Mouse (Mus musculus) lung, adult 18-20 months (tissue): Measurements from ENCODE around the gene Ern2.
A peak's percentile ranks its signal among the peaks of the same experiment; 100 is the strongest.

Experiments
- DNase-seq, 2 experiments: peaks; one replicate each; pipeline ENCODE4 v3.0.0; 2022; ENCODE audit warnings: mixed read lengths in 2 of 2

Ern2 gene

DNA sequence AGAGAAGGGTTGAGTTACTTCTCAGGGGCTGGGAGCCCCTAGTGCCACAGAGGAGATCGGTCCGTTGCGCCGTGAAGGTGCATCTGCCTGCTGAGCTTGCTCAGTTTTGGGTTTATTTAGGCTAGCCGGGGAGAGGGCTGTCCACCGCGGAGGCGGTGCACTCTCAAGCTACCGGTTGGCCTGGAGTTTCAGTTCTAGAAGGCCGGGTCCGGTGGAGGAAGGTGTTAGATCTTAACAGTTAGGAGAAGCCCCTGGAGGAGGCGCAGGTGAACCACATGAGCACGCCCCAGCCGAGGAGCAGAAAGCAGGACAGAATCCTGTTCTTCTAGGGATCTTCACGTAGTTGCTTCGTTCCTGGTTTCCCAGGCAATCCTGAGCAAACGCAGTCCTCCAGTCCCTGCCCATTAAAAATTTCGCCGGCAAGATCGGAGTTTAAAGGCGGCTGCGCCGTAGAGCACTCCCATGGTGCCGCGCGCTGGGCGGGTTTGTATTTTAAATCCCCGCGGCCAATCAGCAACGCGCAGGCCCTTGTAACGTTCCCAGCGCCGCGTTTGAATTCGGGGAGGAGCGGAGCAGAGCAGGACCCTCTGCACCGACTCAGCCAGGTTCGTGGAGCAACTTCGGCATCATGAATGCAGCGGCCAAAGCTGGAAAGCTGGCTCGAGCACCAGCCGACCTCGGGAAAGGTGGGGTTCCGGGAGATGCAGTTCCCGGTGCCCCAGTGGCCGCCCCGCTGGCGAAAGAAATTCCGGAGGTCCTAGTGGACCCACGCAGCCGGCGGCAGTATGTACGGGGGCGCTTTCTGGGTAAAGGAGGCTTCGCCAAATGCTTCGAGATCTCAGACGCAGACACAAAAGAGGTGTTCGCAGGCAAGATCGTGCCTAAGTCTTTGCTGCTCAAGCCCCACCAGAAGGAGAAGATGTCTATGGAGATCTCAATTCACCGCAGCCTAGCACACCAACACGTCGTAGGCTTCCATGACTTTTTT, 26.8 kb downstream of the Ern2 start, which contains the start of gene Plk1:
Plk1 (plus strand) TSS at position 525 of the 988 bp plus-strand sequence.
- peak; percentile 73 to 74 for DNase-seq

GRCm38 (mm10) chr7:122158488-122158887, 27.5 kb downstream of the Ern2 start:
- no peak for DNase-seq

DNA sequence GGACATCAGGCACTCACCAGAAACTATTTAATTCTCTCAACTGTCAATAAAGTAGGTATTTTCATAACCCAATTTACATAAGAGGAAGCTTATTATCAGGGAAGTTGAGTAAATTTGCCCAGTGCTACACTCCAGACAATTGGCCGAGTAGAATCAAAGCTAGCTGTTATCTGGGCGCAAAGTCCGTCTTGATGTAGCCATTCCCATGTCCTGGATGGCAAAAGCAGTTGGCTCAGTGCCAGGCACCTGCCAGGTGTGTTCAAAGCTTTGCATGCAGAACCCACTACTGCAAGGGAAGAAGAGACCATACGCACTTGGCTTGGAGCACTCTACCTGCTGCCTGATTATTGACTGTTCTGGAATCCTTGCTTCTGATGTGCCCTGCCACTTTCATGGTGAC, 33.5 kb downstream of the Ern2 start:
- no peak for DNase-seq

GRCm38 (mm10) chr7:122140991-122141390, 45.0 kb downstream of the Ern2 start:
- DNase-seq = no peak

GRCm38 (mm10) chr7:122138190-122138589, 47.8 kb downstream of the Ern2 start:
- no peak for DNase-seq

- no peak for DNase-seq
Observed at GRCm38 (mm10) chr7:122137071-122137470, 48.9 kb downstream of the Ern2 start.

GRCm38 (mm10) chr7:122135070-122135469, 50.9 kb downstream of the Ern2 start:
- DNase-seq = no peak

DNA sequence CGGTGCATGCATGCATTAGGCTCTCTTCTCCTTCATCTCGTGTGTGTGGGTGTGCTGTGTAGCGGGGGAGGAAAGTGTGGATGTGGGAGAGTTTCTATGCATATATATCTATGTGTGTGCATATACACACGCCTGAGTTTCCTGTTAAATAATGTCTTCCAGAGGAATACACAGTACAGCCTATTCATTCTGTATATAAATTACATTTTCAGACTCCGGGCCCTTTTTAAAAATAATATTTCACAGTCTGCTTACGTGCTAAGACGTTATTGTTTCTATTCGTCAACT, 52.7 kb downstream of the Ern2 start:
- DNase-seq = no peak

DNA sequence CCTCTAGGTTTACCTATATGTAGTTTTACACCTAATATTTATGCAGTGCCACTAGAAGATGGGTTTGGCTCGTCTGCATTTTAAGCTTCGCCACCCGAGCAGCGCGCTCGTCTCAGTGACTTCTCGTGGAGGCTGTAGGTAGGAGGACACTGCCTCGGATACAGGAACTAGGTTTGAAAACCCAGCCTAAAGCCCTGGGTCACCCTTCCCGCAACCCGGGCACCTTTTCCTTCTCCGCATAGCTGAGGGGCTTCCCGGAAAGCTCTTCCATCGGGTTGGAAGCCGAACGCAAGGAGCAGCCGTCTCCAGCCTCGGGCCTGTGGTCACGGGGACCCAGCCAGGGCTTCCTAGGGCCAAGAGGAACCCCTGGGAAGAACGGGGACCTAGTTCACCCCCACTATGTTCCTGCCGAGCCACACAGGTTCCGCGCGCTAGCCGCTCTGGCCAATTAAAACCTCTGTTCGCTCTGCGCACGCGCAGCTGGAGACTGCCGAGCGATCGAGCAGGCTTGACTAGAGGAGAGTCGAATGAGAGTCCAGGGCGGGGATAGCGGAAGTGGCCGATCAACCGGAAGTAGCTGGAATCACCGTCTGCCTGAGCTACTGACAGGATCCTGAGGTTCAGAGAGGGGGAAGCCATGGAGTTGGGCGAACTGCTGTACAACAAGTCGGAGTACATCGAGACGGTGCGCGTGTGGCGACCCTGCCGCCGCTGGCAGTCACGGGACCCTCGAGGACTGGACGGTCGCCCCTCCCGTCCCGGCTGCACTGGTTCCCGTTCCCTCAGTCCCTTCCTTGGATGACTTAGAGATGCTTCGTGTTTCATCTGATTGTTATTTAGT, 53.3 kb downstream of the Ern2 start, which contains the start of the genes Palb2 and Dctn5:
Palb2 (minus strand) TSS at position 489 of the 841 bp plus-strand sequence.
Dctn5 (plus strand) TSS at position 545 of the 841 bp plus-strand sequence.
- DNase-seq = peak; percentile 97 to 98

DNA sequence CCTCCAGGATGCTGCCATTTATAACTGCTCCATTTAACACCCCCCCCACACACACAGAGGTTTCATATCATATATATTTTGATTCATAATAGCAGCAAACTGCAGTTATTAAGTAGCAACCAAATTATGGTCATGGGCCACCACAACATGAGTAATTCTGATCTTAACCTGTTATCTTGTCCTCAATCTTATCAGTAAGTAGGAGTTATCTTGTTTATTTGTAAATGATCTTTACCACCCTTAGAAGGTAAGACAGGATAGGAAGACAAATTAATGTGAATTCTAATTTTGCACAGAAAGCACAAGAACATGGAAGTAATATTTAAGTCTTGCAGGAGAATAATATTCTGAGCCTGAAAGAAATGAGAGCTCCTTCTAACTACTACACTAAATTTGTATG, 54.2 kb downstream of the Ern2 start:
- DNase-seq = no peak

- DNase-seq = no peak
Observed at GRCm38 (mm10) chr7:122126946-122127345, 59.1 kb downstream of the Ern2 start.

GRCm38 (mm10) chr7:122125636-122126035, 60.4 kb downstream of the Ern2 start:
- DNase-seq = no peak

DNA sequence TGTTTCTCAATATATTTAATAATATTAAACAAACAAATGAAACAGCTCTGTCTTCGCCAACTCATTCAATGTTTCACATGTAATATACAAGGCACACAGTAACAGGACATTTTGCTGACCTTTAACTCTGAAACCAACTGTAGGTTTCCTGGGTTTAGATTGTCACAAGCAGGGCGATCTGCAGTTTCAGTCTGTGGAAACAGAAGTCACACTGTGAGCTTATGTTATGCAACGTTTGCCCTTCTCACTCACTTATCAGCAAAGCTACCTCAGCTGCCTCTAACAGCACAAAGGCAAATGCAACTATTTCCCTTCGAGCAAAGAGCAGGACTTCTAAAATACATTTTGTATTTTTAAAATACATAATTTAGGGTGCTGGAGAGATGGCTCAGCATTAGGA, 62.5 kb downstream of the Ern2 start:
- DNase-seq = no peak
